Mouse (Mus musculus) CH12.LX (cell line): Measurements from ENCODE around the gene Bcas3. TPM values are rescaled to one million over a fixed set of nuclear protein-coding genes. Genes with fewer than 3 reads are reported as not detected.

ENCODE experiments used
- DNase-seq: peaks from one replicate; pipeline ENCODE4 v3.0.0-alpha.2; 2013; ENCODE audit errors: extremely low read depth
- H3K27ac ChIP-seq: 2 replicates; pipeline ENCODE4 v1.5.1; 2012; ENCODE audit warnings: low read depth, mild to moderate bottlenecking, control low read depth, moderate library complexity; ENCODE audit not compliant: insufficient read depth
- H3K27me3 ChIP-seq: replicated peaks from 2 replicates; pipeline ENCODE3; 2012; ENCODE audit warnings: inconsistent platforms
- H3K36me3 ChIP-seq, 2 experiments: replicated peaks in 1 of 2; 2 replicates each; pipeline versions ENCODE3 to v1.6.1; 2012; ENCODE audit warnings: inconsistent platforms in 1 of 2, low read length in 1 of 2, mild to moderate bottlenecking in 1 of 2, mixed read lengths in 1 of 2, moderate library complexity in 1 of 2; ENCODE audit not compliant: control insufficient read depth in 1 of 2, insufficient read depth in 1 of 2
- H3K4me1 ChIP-seq, 2 experiments: 2 replicates each; pipeline ENCODE4 v1.6.1; 2012; ENCODE audit warnings: inconsistent platforms in 1 of 2, moderate library complexity in 1 of 2; ENCODE audit not compliant: insufficient read depth in 2 of 2, control insufficient read depth in 1 of 2
- H3K4me2 ChIP-seq: 2 replicates; pipeline ENCODE4 v1.6.1; 2012; ENCODE audit warnings: low read depth, mild to moderate bottlenecking, control low read depth; ENCODE audit not compliant: poor library complexity, insufficient read depth, severe bottlenecking
- H3K4me3 ChIP-seq, 3 experiments: fragments of 150-350 bp in 1 of 3; sonication (generic) in 1 of 3; replicated peaks in 1 of 3; 2 replicates each; pipeline versions ENCODE3 to v1.5.1; 2011 to 2012; ENCODE audit warnings: low read depth in 2 of 3, low read length in 2 of 3, mild to moderate bottlenecking in 2 of 3, moderate library complexity in 2 of 3, control low read depth in 1 of 3, improper control_type of control experiment in 1 of 3, inconsistent platforms in 1 of 3, mixed read lengths in 1 of 3; ENCODE audit not compliant: poor library complexity in 1 of 3
- H3K79me2 ChIP-seq: replicated peaks from 2 replicates; pipeline ENCODE4 v1.6.1; 2012; ENCODE audit warnings: mild to moderate bottlenecking, moderate library complexity; ENCODE audit not compliant: control insufficient read depth, poor library complexity, insufficient read depth, severe bottlenecking; ENCODE audit errors: extremely low read depth
- H3K9ac ChIP-seq: 2 replicates; pipeline ENCODE4 v1.6.1; 2012; ENCODE audit warnings: low read depth, mild to moderate bottlenecking, control low read depth, moderate library complexity; ENCODE audit not compliant: insufficient read depth
- H3K9me3 ChIP-seq: replicated peaks from 2 replicates; pipeline ENCODE3; 2012; ENCODE audit warnings: low read length, inconsistent platforms, mixed read lengths
- BHLHE40 ChIP-seq: IDR thresholded peaks from 2 replicates; pipeline ENCODE4 v1.6.1; 2011; ENCODE audit warnings: mild to moderate bottlenecking, low read depth, low read length, improper control_type of control experiment
- CHD1 ChIP-seq: IDR thresholded peaks from 2 replicates; pipeline ENCODE4 v1.6.1; 2012; ENCODE audit warnings: low read depth, low read length, improper control_type of control experiment, inconsistent platforms
- CHD2 ChIP-seq: IDR thresholded peaks from 2 replicates; pipeline ENCODE4 v1.6.1; 2011; ENCODE audit warnings: low read length, improper control_type of control experiment
- CTCF ChIP-seq, 2 experiments: IDR thresholded peaks in 1 of 2; conservative IDR thresholded peaks in 1 of 2; 2 replicates each; pipeline ENCODE4 v1.5.1; 2011 to 2012; ENCODE audit warnings: low read depth in 2 of 2, low read length in 2 of 2, improper control_type of control experiment in 1 of 2, inconsistent platforms in 1 of 2, mild to moderate bottlenecking in 1 of 2, moderate library complexity in 1 of 2
- E2F4 ChIP-seq: IDR thresholded peaks from 2 replicates; pipeline ENCODE4 v1.6.1; 2011; ENCODE audit warnings: low read depth, low read length, improper control_type of control experiment; ENCODE audit not compliant: insufficient replicate concordance
- ELF1 ChIP-seq: IDR thresholded peaks from 2 replicates; pipeline ENCODE4 v1.6.1; 2014; ENCODE audit warnings: low read depth, mild to moderate bottlenecking, inconsistent platforms, low read length, improper control_type of control experiment
- EP300 ChIP-seq: IDR thresholded peaks from 2 replicates; pipeline ENCODE4 v1.6.1; 2011; ENCODE audit warnings: low read length, improper control_type of control experiment
- HCFC1 ChIP-seq: IDR thresholded peaks from 2 replicates; pipeline ENCODE4 v1.6.1; 2012; ENCODE audit warnings: low read depth, mild to moderate bottlenecking, inconsistent platforms, low read length, improper control_type of control experiment
- IRF4 ChIP-seq: IDR thresholded peaks from 2 replicates; pipeline ENCODE4 v1.6.1; 2014; ENCODE audit warnings: low read depth, mild to moderate bottlenecking, inconsistent platforms, low read length, improper control_type of control experiment
- KAT2A ChIP-seq: IDR thresholded peaks from 2 replicates; pipeline ENCODE4 v1.6.1; 2012; ENCODE audit warnings: low read length, improper control_type of control experiment, inconsistent platforms; ENCODE audit not compliant: insufficient replicate concordance
- MAX ChIP-seq: IDR thresholded peaks from 2 replicates; pipeline ENCODE4 v1.6.1; 2011; ENCODE audit warnings: low read length, improper control_type of control experiment
- MAZ ChIP-seq: IDR thresholded peaks from 2 replicates; pipeline ENCODE4 v1.6.1; 2012; ENCODE audit warnings: low read depth, mild to moderate bottlenecking, inconsistent platforms, low read length, improper control_type of control experiment, moderate library complexity
- MEF2A ChIP-seq: IDR thresholded peaks from 2 replicates; pipeline ENCODE4 v1.6.1; 2014; ENCODE audit warnings: low read depth, mild to moderate bottlenecking, inconsistent platforms, low read length, improper control_type of control experiment, borderline replicate concordance
- MXI1 ChIP-seq: IDR thresholded peaks from 2 replicates; pipeline ENCODE4 v1.6.1; 2011; ENCODE audit warnings: mild to moderate bottlenecking, low read depth, low read length, improper control_type of control experiment
- MYC ChIP-seq: IDR thresholded peaks from 2 replicates; pipeline ENCODE4 v1.6.1; 2011; ENCODE audit warnings: low read depth, mild to moderate bottlenecking, improper control_type of control experiment, low read length
- NRF1 ChIP-seq: IDR thresholded peaks from 2 replicates; pipeline ENCODE4 v1.6.1; 2014; ENCODE audit warnings: low read depth, mild to moderate bottlenecking, inconsistent platforms, low read length, improper control_type of control experiment, moderate library complexity
- PAX5 ChIP-seq: IDR thresholded peaks from 2 replicates; pipeline ENCODE4 v1.6.1; 2012; ENCODE audit warnings: low read length, inconsistent platforms, mixed read lengths
- POLR2A ChIP-seq: IDR thresholded peaks from 2 replicates; pipeline ENCODE4 v1.6.1; 2011; ENCODE audit warnings: low read depth, mild to moderate bottlenecking, improper control_type of control experiment, low read length
- POLR2AphosphoS2 ChIP-seq: IDR thresholded peaks from 2 replicates; pipeline ENCODE4 v1.6.1; 2011; ENCODE audit warnings: low read depth, low read length, improper control_type of control experiment
- RCOR1 ChIP-seq: conservative IDR thresholded peaks from 2 replicates; pipeline ENCODE4 v1.6.1; 2012; ENCODE audit warnings: low read depth, mild to moderate bottlenecking, inconsistent platforms, low read length, improper control_type of control experiment
- SMC3 ChIP-seq: IDR thresholded peaks from 2 replicates; pipeline ENCODE4 v1.6.1; 2011; ENCODE audit warnings: low read depth, low read length, improper control_type of control experiment
- TCF12 ChIP-seq: IDR thresholded peaks from 2 replicates; pipeline ENCODE4 v1.6.1; 2014; ENCODE audit warnings: low read depth, mild to moderate bottlenecking, inconsistent platforms, low read length, improper control_type of control experiment
- USF1 ChIP-seq: IDR thresholded peaks from 2 replicates; pipeline ENCODE4 v1.6.1; 2014; ENCODE audit warnings: low read depth, mild to moderate bottlenecking, inconsistent platforms, low read length, improper control_type of control experiment
- ZC3H11A ChIP-seq: IDR thresholded peaks from 2 replicates; pipeline ENCODE4 v1.6.1; 2012; ENCODE audit warnings: low read depth, mild to moderate bottlenecking, inconsistent platforms, low read length, improper control_type of control experiment
- ZKSCAN1 ChIP-seq: IDR thresholded peaks from 2 replicates; pipeline ENCODE4 v1.6.1; 2012; ENCODE audit warnings: low read depth, inconsistent platforms, low read length, improper control_type of control experiment, borderline replicate concordance
- dilution Hi-C: fragments of 300-500 bp; cut with MboI; formaldehyde crosslinking; loops from 2 replicates; pipeline ENCODE4 v1.14.3; 2020; ENCODE audit warnings: low sequenced_read_pairs; ENCODE audit not compliant: extremely low pct_unique_long_range_greater_than_20kb, extremely low pct_ligation_motif_present
- in situ Hi-C: fragments of 300-500 bp; cut with MboI; formaldehyde crosslinking; loops from 3 replicates; pipeline ENCODE4 v1.14.3; 2019; ENCODE audit warnings: low sequenced_read_pairs, low pct_ligation_motif_present, low pct_unique_long_range_greater_than_20kb, mixed read lengths
- polyA plus RNA-seq: library from polyadenylated mRNA; unstranded; fragments of >175 nt; gene quantifications from 2 replicates; pipeline ENCODE4 v1.2.1, GENCODE M21; 2012; ENCODE audit warnings: low read depth; ENCODE audit not compliant: insufficient read length
- total RNA-seq, 2 experiments: library from RNA; depleted of rRNA; stranded (reverse); fragments of 300-350 nt in 1 of 2; fragments of >200 nt in 1 of 2; gene quantifications; 2 replicates each; pipeline ENCODE4 v1.2.3; 2012 to 2014

Bcas3 gene
- total and polyA plus RNA-seq, 3 experiments, result 8.2 to 21.3 (median 9.7) TPM

DNA sequence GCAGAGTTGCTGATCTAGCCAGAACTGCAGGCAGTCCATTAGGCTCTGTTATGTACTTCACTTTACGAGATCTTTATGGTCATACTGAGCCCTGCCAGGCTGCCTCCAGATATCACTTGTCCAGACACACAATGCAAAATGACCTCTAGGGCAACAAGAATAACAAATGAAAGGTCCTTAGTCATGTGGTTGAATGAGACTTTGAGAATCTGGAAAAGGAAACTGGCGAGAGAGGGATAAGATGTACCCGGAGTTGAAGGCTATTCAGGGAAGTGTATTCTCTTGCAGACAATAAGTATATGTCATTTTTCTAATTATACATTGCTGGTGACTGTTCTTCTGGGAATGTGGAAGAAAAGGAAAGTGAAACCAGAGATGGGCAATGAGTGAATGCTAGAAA is 218.1 kb downstream of the Bcas3 start (continued):
- no peak for TF ChIP-seq IRF4

GRCm38 (mm10) chr11:85571936-85572335 is 219.0 kb downstream of the Bcas3 start:
- in situ Hi-C loops (no loop called here), dilution Hi-C loops (no loop called here)
- Histone ChIP-seq H3K27ac (no peak overlapping the region), H3K79me2 (no peaks in the 10 kb centered on the region), H3K4me2 (no peak overlapping the region), H3K4me3 (no peak overlapping the region), H3K9ac (no peak overlapping the region), H3K27me3 (no peaks in the 10 kb centered on the region), H3K36me3 (no peaks in the 10 kb centered on the region), H3K9me3 (no peaks in the 10 kb centered on the region), H3K4me1 (peaks cover 0 to 17% of the 10 kb centered on the region in 2 experiments; a peak in 3 of 4 replicates)
- no peak for TF ChIP-seq USF1
- TF ChIP-seq CTCF (conservative IDR thresholded peaks at IDR 0.05 in 1 of 2, IDR thresholded peaks at IDR 0.05 in 1 of 2; ENCODE audit: low read depth in 2 of 2, low read length in 2 of 2), result no peak
- TF ChIP-seq RCOR1, result no peak
- TF ChIP-seq ELF1, result no peak
- no peak for TF ChIP-seq CHD2
- TF ChIP-seq MEF2A, result no peak
- TF ChIP-seq POLR2AphosphoS2, result no peak
- TF ChIP-seq PAX5, result no peak
- no peak for TF ChIP-seq E2F4
- no peak for TF ChIP-seq EP300
- no peak for TF ChIP-seq TCF12
- no peak for TF ChIP-seq CHD1
- TF ChIP-seq MXI1, result no peak
- TF ChIP-seq ZC3H11A, result no peak
- no peak for TF ChIP-seq BHLHE40
- TF ChIP-seq POLR2A, result no peak
- no peak for TF ChIP-seq ZKSCAN1
- TF ChIP-seq MAZ, result no peak
- no peak for TF ChIP-seq MYC
- TF ChIP-seq SMC3, result no peak
- no peak for DNase-seq

DNA sequence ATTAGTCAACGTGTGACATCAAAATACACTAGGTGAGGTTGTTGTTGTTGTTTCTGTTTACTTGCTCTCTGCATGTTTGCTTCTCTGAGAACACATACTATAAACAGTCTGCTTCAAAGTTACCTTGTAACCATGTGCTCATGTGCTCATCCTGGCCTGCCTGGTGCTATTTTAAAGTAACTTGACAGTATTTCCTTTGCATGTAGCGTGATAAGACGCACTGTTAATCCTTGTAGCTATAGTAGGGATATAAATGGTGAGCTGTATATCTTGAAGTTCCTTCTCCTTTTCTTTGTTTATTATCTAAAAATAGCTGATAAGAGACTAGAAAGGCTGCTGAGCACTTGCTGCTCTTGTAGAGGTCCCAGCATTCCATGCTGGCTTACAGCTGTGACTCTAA is 219.6 kb downstream of the Bcas3 start:
- Histone ChIP-seq H3K27me3 (no peaks in the 10 kb centered on the region), H3K79me2 (no peaks in the 10 kb centered on the region), H3K4me1 (peaks cover 0 to 23% of the 10 kb centered on the region in 2 experiments; a peak in 3 of 4 replicates), H3K4me3 (no peak overlapping the region), H3K27ac (no peak overlapping the region), H3K4me2 (no peak overlapping the region), H3K36me3 (no peaks in the 10 kb centered on the region), H3K9me3 (no peaks in the 10 kb centered on the region), H3K9ac (no peak overlapping the region)
- TF ChIP-seq CTCF (conservative IDR thresholded peaks at IDR 0.05 in 1 of 2, IDR thresholded peaks at IDR 0.05 in 1 of 2; ENCODE audit: low read depth in 2 of 2, low read length in 2 of 2) (no peak), ZKSCAN1 (no peak), NRF1 (no peak), CHD1 (no peak), POLR2A (no peak), ELF1 (no peak), HCFC1 (no peak), PAX5 (no peak), KAT2A (no peak), MAX (no peak), RCOR1 (no peak), MEF2A (no peak)
- in situ Hi-C loops, result no loop called here
- dilution Hi-C loops, result no loop called here
- DNase-seq, result no peak
